Mouse (Mus musculus): ENCODE measurements around the gene Npff.

Npff gene

GRCm38 (mm10) chr15:102519211-102520141 lies 5.3 kb downstream of the Npff start:
- DNase-seq (ENCODE audit: low spot score), result no peak

DNA sequence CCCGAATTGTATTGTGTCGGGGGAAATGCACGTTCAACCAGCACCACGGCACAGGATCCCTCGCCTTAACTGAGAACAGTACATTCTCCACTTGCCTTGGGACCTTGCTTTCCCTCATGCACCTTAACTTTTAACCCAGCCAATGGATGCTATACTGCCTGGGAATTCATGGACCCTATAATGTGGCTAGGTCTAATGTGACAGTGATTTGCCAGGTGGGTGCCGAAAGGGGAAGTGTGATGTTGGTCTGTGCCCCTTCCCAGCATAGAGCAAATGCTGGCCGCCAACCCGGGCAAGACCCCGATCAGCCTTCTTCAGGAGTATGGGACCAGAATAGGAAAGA lies 5.9 kb downstream of the Npff start:
- no peak for DNase-seq (ENCODE audit: low spot score)

GRCm38 (mm10) chr15:102517976-102518858 lies 6.5 kb downstream of the Npff start, which contains the start of gene Tarbp2:
Gene Tarbp2 (plus strand): TSS chr15:102518192.
- peak; percentile 99 for DNase-seq (ENCODE audit: low spot score)

DNA sequence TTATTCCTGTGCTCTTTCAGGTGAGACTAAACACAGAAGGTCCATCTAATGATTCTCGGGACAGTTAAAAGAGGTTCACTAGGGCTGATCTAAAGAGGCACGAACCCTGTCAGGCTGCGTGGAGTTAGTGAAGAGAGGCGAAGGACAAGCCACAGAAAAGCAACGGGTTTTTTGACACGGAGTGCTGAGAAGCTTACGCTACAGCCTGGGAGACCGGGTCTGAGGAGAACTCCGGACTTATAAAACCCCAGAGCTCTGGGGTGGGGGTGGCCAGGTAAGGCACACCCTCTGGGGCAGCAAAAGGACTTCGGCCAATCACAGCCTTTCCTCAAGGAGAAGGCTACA lies 7.1 kb downstream of the Npff start:
- DNase-seq (ENCODE audit: low spot score), result no peak

DNA sequence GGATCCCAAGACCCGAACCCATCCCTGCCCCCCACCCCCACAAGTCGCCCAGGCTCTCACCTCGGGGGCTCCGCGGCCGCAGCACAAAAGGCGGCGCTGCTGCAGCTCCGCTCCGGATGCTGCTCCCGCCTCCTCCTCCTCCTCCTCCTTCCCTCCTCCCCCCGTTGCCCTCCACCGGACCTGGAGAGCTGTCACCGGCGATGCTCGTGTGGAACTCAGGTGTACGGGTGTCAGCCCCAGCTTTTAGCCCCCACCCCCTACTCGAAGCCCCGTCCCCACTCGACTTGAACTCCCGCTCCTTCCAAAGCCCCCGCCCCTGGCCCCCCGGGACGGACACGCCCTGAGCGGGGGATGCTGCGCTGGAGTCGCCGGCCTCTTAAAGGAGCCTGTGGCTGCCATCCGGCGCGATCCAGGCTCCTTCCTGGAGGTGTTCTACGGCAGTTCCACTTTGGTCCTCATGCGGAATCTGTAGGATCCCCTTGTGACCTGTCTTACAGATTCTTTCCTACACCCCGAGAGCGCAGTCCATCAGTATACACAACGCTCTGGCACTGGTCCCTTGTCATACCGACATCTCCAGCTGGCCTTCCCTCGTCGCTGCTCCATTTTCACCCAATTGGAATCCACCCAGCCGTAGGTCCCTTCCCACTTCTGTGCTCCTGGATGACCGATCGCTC lies 7.9 kb downstream of the Npff start, which contains the start of gene Map3k12:
Map3k12 (minus strand) TSS at position 337 of the 677 bp plus-strand sequence.
- no peak for DNase-seq (ENCODE audit: low spot score)

- DNase-seq (ENCODE audit: low spot score), result no peak
Observed at GRCm38 (mm10) chr15:102516293-102516692, 8.4 kb downstream of the Npff start.

DNA sequence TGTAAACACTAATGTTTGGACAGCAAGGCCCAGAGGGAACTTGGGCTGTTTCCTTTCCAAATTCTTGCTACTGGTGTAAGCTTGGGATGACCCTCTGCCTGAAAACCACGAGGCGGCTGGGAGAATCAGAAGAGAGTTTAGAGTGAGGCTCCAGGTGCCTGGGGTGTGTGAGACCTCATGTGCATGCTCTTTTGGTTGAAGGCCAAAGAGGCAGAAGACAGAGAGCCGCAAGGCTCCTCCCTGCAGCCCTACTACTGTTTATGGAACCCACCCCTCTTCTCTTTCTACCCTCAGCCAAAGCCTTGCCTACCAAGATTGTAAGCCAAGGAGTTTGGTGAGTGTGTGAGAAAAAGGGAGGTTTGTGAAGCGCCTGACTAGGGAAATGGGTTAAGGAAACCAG lies 9.0 kb downstream of the Npff start:
- no peak for DNase-seq (ENCODE audit: low spot score)

- no peak for DNase-seq (ENCODE audit: low spot score)
Observed at GRCm38 (mm10) chr15:102515261-102515660, 9.5 kb downstream of the Npff start.

DNA sequence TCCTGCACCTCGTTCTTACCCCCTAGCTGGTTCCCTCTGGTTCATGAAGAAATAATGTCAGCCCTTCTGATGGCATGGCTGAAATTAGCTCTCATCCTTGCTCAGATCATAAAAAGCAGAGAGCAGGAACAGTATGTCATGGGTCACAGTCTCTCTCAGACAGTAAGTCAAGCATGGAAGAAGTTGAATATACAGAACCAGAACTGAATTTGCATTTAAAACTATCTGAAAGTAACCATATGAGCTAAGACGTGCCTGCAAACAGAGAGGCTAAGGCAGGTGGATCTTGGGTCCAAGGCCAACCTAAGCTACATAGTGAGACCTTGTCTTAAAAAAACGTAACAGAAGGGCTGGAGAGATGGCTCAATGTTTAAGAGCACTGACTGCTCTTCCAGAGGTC lies 11.7 kb downstream of the Npff start:
- DNase-seq (ENCODE audit: low spot score), result no peak

GRCm38 (mm10) chr15:102512471-102512870 lies 12.3 kb downstream of the Npff start:
- no peak for DNase-seq (ENCODE audit: low spot score)

DNA sequence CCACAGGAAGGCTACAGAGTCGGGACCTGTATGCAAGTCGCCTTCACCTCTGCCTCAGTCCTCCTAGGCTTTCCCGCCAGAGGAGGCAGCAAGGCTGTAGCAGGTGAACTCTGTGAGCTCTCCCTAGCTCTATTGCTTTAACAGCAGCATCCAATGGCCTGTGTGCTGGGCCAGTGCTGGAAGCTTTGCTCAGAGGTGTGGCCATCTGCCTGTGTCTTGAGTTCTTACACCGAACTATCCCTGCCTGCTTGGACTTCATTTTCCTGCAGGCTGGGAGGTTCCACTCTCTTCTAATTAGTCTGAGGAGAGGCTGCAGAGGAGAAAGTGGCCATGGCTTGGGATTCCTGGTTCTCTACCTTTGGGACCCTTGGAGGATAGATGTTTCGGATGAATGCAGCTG lies 12.7 kb downstream of the Npff start:
- DNase-seq (ENCODE audit: low spot score), result no peak

DNA sequence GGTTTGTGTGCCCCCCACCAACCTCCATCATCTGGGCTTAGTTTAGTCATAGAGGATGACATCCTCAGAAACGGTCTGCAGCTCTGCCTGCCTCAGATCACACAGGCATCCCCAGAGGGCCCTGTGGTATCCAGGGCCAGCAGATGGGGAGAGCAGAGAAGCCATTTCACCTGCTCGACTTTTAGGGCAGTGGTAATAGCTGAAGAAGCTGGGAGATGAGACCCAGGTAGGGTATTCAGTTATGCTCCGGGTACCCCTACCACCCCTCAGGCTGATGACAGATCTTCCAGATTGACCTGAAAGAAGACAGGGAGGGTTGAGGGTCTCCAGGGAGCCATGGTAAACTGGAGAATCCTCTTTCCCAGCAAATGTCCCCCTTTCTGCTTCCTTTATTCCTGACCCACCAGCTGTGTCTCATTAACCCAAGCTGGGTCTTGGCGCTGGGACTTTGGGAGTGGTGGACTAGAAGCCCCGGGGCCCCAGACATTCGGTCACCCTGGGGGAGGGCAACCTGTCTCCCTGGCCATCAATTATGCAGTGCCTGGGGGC lies 13.4 kb downstream of the Npff start:
- DNase-seq (ENCODE audit: low spot score), result no peak

GRCm38 (mm10) chr15:102510590-102511284 lies 14.0 kb downstream of the Npff start:
- peak; percentile 48 for DNase-seq (ENCODE audit: low spot score)

DNA sequence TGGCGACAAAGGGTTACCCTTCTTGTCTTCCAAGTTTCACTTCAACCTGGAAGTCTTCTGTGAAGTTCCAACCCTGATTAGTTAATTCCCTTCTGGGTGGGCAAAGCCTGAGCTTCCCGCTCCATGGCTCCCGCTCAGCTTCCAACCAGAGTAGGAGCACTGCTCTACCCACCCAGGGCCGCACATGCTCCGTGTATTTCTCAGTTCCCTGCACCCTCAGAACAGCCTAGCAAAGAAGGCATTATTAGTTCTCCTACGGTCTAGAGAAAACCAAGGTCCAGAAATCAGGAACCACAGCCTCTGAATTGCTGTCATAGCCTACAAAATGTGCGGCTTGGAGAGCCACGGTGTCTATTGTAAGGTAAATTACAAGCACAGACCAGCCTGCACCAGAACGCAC lies 14.6 kb downstream of the Npff start:
- no peak for DNase-seq (ENCODE audit: low spot score)

DNA sequence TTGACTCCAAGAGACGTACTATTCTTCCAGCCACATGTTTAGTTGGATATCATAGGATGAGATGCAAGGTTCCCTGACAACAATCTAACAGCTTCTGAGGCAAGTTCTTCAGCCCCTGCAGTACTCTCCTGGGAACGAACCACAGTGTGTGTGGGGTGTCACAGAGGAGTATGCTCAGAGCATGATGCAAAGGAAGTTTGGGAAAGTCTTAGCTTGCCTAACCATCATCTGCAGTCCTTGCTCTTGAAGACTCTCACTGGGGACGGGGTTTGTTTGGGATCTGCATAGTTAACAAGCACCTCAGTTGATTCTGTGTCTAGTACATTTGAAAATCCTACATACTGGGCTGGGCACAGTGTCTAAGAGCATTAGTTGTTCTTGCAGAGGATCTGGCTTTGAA lies 16.4 kb downstream of the Npff start:
- DNase-seq (ENCODE audit: low spot score), result no peak

- no peak for DNase-seq (ENCODE audit: low spot score)
Observed at GRCm38 (mm10) chr15:102507561-102507960, 17.2 kb downstream of the Npff start.

DNA sequence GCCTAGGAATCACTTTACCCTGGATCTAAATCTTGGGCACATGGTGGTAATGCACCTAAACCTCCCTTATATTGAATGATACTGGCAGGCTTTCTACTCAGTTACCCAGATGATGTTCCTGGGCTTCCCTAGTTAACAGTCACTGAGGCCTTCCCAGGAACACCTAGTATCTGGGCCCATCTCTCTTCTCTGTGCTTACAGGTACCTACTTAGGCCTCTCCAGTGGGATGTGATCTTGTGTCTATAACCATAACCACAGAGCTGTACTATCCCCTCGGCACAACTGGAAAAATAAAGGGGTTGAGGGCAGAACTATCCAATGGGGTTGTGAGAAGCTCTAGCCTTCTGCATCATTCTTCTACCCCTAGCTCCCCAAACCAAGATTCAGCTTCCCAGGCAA lies 17.9 kb downstream of the Npff start:
- no peak for DNase-seq (ENCODE audit: low spot score)

GRCm38 (mm10) chr15:102506464-102506830 lies 18.3 kb downstream of the Npff start:
- DNase-seq (ENCODE audit: low spot score), result no peak

DNA sequence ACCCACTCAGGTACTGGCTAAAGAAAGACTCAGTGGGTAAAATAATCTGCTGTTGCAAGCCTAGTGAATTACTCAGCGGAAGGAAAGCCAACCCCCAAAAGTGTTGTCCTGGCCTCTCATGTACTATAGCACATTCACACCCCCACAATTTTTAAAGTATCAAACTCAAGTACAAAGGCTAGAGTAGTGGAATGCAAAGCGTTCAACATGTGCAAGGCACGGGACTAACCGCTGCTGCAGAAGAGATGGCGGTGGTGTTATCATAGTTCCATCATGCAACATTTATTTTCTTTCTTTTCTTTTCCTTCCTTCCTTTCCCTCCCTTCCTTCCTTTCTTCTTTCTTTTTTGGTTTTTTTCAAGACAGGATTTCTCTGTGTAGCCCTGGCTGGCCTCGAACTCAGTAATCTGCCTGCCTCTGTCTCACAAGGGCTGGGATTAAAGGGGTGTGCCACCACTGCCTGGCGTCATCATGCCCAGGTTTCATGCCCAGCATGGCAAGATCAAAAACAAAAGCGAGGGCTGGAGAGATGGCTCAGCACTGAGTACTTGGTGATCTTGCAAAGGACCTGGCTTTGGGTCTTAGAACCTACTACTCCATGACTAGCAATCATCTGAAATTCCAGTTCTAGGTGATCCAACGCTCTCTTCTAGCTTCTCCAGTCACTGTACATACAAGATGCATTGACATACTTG lies 18.8 kb downstream of the Npff start:
- no peak for DNase-seq (ENCODE audit: low spot score)

GRCm38 (mm10) chr15:102505073-102505769 lies 19.5 kb downstream of the Npff start:
- DNase-seq (ENCODE audit: low spot score), result no peak
